In the genomic region with DNA sequence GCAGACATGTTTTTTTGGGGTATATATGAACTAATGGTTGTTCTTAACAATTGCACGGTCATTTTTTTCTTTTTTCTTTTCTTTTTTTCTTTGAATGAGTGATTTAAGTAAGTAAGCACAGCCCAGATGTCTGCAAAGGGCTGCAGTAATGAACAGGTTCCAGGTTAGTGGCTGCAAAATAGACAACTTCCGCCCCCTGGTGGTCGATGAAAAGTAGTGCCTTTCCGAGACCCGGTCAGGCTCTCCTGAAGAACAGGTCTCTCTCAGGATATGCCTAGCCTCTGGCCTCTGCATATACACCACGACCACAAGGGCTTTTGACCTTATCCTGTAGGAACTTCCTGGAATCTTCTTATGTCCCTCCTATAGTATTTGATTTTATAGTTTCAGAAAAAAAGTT, we compare ENCODE assay signal across 9 mouse cellular contexts. TPM values are rescaled to one million over a fixed set of nuclear protein-coding genes. Genes with fewer than 3 reads are reported as not detected.
DNase-seq lines count a peak whose midpoint lies in the region; ATAC-seq and TF ChIP-seq lines count a peak whose summit lies in the region.
"Had no signal": no experiment of that assay in that cellular context is flagged by ENCODE, and none has a peak within 500 bp of the region (broad histone marks: within the 10 kb centered on the region; RNA-seq: fewer than 3 reads in every experiment).

No protein-coding gene starts in this region.

- peaks cover 78% of the 10 kb centered on the region for H3K4me1 ChIP-seq in heart, embryonic 10.5 days
- H3K4me1 ChIP-seq in stomach, embryonic 15.5 days: peaks cover 11% of the 10 kb centered on the region; the same call in 1 of the 2 replicates

- no peak overlapping the region for H3K4me3 ChIP-seq in C2C12 (ENCODE audit: insufficient read depth, poor library complexity, severe bottlenecking)
- 0 out of 2 replicates have a peak overlapping the region, but pooled peaks have one; percentile 37 for H3K4me3 ChIP-seq in heart, embryonic 10.5 days
- 0 out of 2 replicates have a peak overlapping the region, but pooled peaks have one; percentile 22 for H3K4me3 ChIP-seq in stomach, embryonic 15.5 days (replicated peaks)
- H3K4me3 ChIP-seq: erythroblast, embryonic 14.5 days had no signal

- H3K36me3 ChIP-seq in C2C12 (ENCODE audit: control insufficient read depth, insufficient read depth): no peaks in the 10 kb centered on the region
- peaks cover 8% of the 10 kb centered on the region for H3K36me3 ChIP-seq in heart, embryonic 10.5 days
- no peaks in the 10 kb centered on the region for H3K36me3 ChIP-seq in stomach, embryonic 15.5 days

- no peak overlapping the region for H3K9ac ChIP-seq in stomach, embryonic 15.5 days

- H3K27ac ChIP-seq in heart, embryonic 10.5 days: no peak overlapping the region; the same call in 1 of the 2 replicates
- no peak overlapping the region for H3K27ac ChIP-seq in stomach, embryonic 15.5 days

- no peaks in the 10 kb centered on the region for H3K79me2 ChIP-seq in C2C12 (ENCODE audit: control insufficient read depth, insufficient read depth)

- H3K9me3 ChIP-seq in heart, embryonic 10.5 days: no peaks in the 10 kb centered on the region
- no peaks in the 10 kb centered on the region for H3K9me3 ChIP-seq in stomach, embryonic 15.5 days

- peak; percentile 90 for DNase-seq in adrenal gland, postnatal 14 days
- peak; percentile 76 for DNase-seq in embryo, embryonic 9.5 days (ENCODE audit: extremely low spot score)
- no peak for DNase-seq in heart, embryonic 10.5 days (ENCODE audit: low spot score)
- DNase-seq in kidney, adult 9 months: peak; percentile 75
- peak; percentile 79 for DNase-seq in liver
- DNase-seq in natural killer cell, adult 2 months (ENCODE audit: low spot score in 2 of 2): peak; percentile 12 to 42

- no peaks in the 10 kb centered on the region for H3K27me3 ChIP-seq in C2C12 (ENCODE audit: control insufficient read depth, insufficient read depth, insufficient read length)
- no peaks in the 10 kb centered on the region for H3K27me3 ChIP-seq in heart, embryonic 10.5 days (ENCODE audit: insufficient read depth, poor library complexity, severe bottlenecking)
- H3K27me3 ChIP-seq in stomach, embryonic 15.5 days (replicated peaks): no peaks in the 10 kb centered on the region

- peak; percentile 52; the same call in 1 of the 2 replicates for ATAC-seq in stomach, embryonic 15.5 days (ENCODE audit: insufficient read depth, low FRiP score, low read depth)

- WGBS in heart, embryonic 10.5 days: 2% methylated on average over 6 of the region's 6 CpGs
- 0% methylated on average over 6 of the region's 6 CpGs for WGBS in stomach, embryonic 15.5 days

- no peaks in the 10 kb centered on the region for H3K79me3 ChIP-seq in C2C12 (ENCODE audit: low read depth)

- peak overlapping the region; percentile 48; the same call in 1 of the 2 replicates for H3K4me2 ChIP-seq in stomach, embryonic 15.5 days

- no peak overlapping the region for H3ac ChIP-seq in C2C12 (ENCODE audit: control insufficient read depth, insufficient read length, low read depth)

- TF ChIP-seq CTCF in C2C12 (IDR thresholded peaks at IDR 0.05; ENCODE audit: control insufficient read depth, insufficient read depth, insufficient read length): peak; percentile 65

TF ChIP-seq in C2C12, 6 proteins besides CTCF, POLR2A, EP300 and RAD21:
- no peak for TF ChIP-seq MAX (IDR thresholded peaks at IDR 0.05)
- no peak for TF ChIP-seq MYOD1 (IDR thresholded peaks at IDR 0.05; ENCODE audit: control insufficient read depth, insufficient read length, low read depth)
- TF ChIP-seq CEBPB (IDR thresholded peaks at IDR 0.05; ENCODE audit: low read depth): no peak
- TF ChIP-seq FOSL1 (IDR thresholded peaks at IDR 0.05; ENCODE audit: insufficient read depth, low read length, poor library complexity, severe bottlenecking): no peak
- TF ChIP-seq USF1 (IDR thresholded peaks at IDR 0.05; ENCODE audit: low read depth): no peak
- TF ChIP-seq MYOG (IDR thresholded peaks at IDR 0.05; ENCODE audit: control insufficient read depth, extremely low read depth, insufficient read length): no peak

RNA-seq across cellular contexts. Expression of a gene that starts 18.2 kb away (rescaled TPM):
- 4.0 TPM for polyA plus RNA-seq in C2C12 (2012; fragmentation: generic; extraction: Trizol)
- 0.44 and 1.2 TPM in 2 replicates for total RNA-seq in adrenal gland, postnatal 14 days (2021)
- polyA plus RNA-seq in heart, embryonic 10.5 days (2016; fragmentation: Nextera tagmentation; extraction: Ambion mirVana): 136 and 219 TPM in 2 replicates
- polyA plus RNA-seq in stomach, embryonic 15.5 days (2015; fragmentation: Nextera tagmentation; extraction: Ambion mirVana): 2.5 and 4.1 TPM in 2 replicates
- polyA plus RNA-seq: erythroblast, embryonic 14.5 days had no signal

RNA-seq across cellular contexts. Expression of a gene that starts 29.6 kb away (rescaled TPM):
- polyA plus RNA-seq in C2C12 (2012; fragmentation: generic; extraction: Trizol): not detected
- not detected in 2 replicates for total RNA-seq in adrenal gland, postnatal 14 days (2021)
- 4.1 and 5.9 TPM in 2 replicates for polyA plus RNA-seq in heart, embryonic 10.5 days (2016; fragmentation: Nextera tagmentation; extraction: Ambion mirVana)
- polyA plus RNA-seq in stomach, embryonic 15.5 days (2015; fragmentation: Nextera tagmentation; extraction: Ambion mirVana): not detected in 2 replicates
- polyA plus RNA-seq: erythroblast, embryonic 14.5 days had no signal

RNA-seq across cellular contexts. Expression of a gene that starts 47.7 kb away (rescaled TPM):
- polyA plus RNA-seq in C2C12 (2012; fragmentation: generic; extraction: Trizol): not detected
- total RNA-seq in adrenal gland, postnatal 14 days (2021): not detected in 2 replicates
- polyA plus RNA-seq in heart, embryonic 10.5 days (2016; fragmentation: Nextera tagmentation; extraction: Ambion mirVana): not detected in 2 replicates
- polyA plus RNA-seq in stomach, embryonic 15.5 days (2015; fragmentation: Nextera tagmentation; extraction: Ambion mirVana): not detected in 2 replicates

Comparison
In these comparisons a context has a peak if more than half of its experiments do, and no peak if none do; other contexts are left out.
1. RNA of a gene that starts 18.2 kb away (polyA plus RNA-seq): 136 to 219 TPM in heart, embryonic 10.5 days; 4.0 TPM in C2C12 (single experiment) and 2.5 to 4.1 TPM in stomach, embryonic 15.5 days; every median in the first group is over 10 times any median in the second.